In genomic region chr1:66895837-66896118, GRCm38 (mm10) we compare ENCODE assay signal across 8 mouse cellular contexts. TPM values are rescaled to one million over a fixed set of nuclear protein-coding genes. Genes with fewer than 3 reads are reported as not detected.
DNase-seq lines count a peak whose midpoint lies in the region; ATAC-seq lines count a peak whose summit lies in the region.

No protein-coding gene starts in this region.

- no peak overlapping the region for H3K9ac ChIP-seq in midbrain, embryonic 13.5 days (replicated peaks)

- H3K36me3 ChIP-seq in limb, embryonic 10.5 days = no peaks in the 10 kb centered on the region
- no peaks in the 10 kb centered on the region for H3K36me3 ChIP-seq in midbrain, embryonic 13.5 days

- H3K9me3 ChIP-seq in limb, embryonic 10.5 days (replicated peaks) = no peaks in the 10 kb centered on the region
- H3K9me3 ChIP-seq in midbrain, embryonic 13.5 days = no peaks in the 10 kb centered on the region

- peak overlapping the region; percentile 73; the same call in 1 of the 2 replicates for H3K27ac ChIP-seq in limb, embryonic 10.5 days
- peak overlapping the region; percentile 80 for H3K27ac ChIP-seq in midbrain, embryonic 13.5 days

- no peak overlapping the region for H3K4me3 ChIP-seq in limb, embryonic 10.5 days
- no peak overlapping the region for H3K4me3 ChIP-seq in midbrain, embryonic 13.5 days (replicated peaks)

- H3K4me2 ChIP-seq in midbrain, embryonic 13.5 days (replicated peaks) = peak overlapping the region; percentile 18; the same call in 1 of the 2 replicates

- peak; percentile 84 for ATAC-seq in midbrain, embryonic 13.5 days

- peaks cover 31% of the 10 kb centered on the region for H3K4me1 ChIP-seq in limb, embryonic 10.5 days
- peaks cover 9% of the 10 kb centered on the region; the same call in 1 of the 2 replicates for H3K4me1 ChIP-seq in midbrain, embryonic 13.5 days (replicated peaks)

- DNase-seq in thymus, postnatal 25 days = peak; percentile 11
- DNase-seq in thymus, adult 18-20 months = no peak
- DNase-seq in cerebellum, postnatal 25 days = peak; percentile 15 to 37
- DNase-seq in heart, adult 8-10 months (ENCODE audit: low spot score) = peak; percentile 51
- DNase-seq in kidney, adult 8-10 months = peak; percentile 55 to 72
- peak; percentile 46 for DNase-seq in limb, embryonic 10.5 days (ENCODE audit: low spot score)
- DNase-seq in thymus, postnatal 4 days = peak; percentile 14

- no peaks in the 10 kb centered on the region for H3K27me3 ChIP-seq in limb, embryonic 10.5 days (ENCODE audit: low read depth, poor library complexity, severe bottlenecking)
- H3K27me3 ChIP-seq in midbrain, embryonic 13.5 days = no peaks in the 10 kb centered on the region

RNA-seq across cellular contexts. Expression of gene Acadl, which starts 32.7 kb away (rescaled TPM):
- 1,000 to 10,000 TPM; 1,104 to 1,310 (median 1,185) TPM for total RNA-seq in heart, adult 8-10 months (2022)
- polyA plus RNA-seq in limb, embryonic 10.5 days (2016; fragmentation: Nextera tagmentation; extraction: Ambion mirVana) = 33.2 and 42.9 TPM in 2 replicates
- 37.5 and 37.8 TPM in 2 replicates for polyA plus RNA-seq in midbrain, embryonic 13.5 days (2015; fragmentation: Nextera tagmentation; extraction: Ambion mirVana)

RNA-seq across cellular contexts. Expression of gene Myl1, which starts 49.4 kb away (rescaled TPM):
- 10 to 100 TPM; 29.3 to 41.7 (median 34.9) TPM for total RNA-seq in heart, adult 8-10 months (2022)
- polyA plus RNA-seq in limb, embryonic 10.5 days (2016; fragmentation: Nextera tagmentation; extraction: Ambion mirVana) = 0.74 and 5.4 TPM in 2 replicates
- 0.76 TPM in 1 of 2 replicates, not detected in the other for polyA plus RNA-seq in midbrain, embryonic 13.5 days (2015; fragmentation: Nextera tagmentation; extraction: Ambion mirVana)

Comparison
In these comparisons a context has a peak if more than half of its experiments do, and no peak if none do; other contexts are left out.
1. DNase-seq: peak in thymus, postnatal 25 days (single experiment), cerebellum, postnatal 25 days (2 of 2), heart, adult 8-10 months (single experiment), kidney, adult 8-10 months (2 of 2), limb, embryonic 10.5 days (single experiment) and thymus, postnatal 4 days (single experiment); none in thymus, adult 18-20 months (0 of 2).